ENCODE assay signal across 8 mouse cellular contexts in the genomic region with DNA sequence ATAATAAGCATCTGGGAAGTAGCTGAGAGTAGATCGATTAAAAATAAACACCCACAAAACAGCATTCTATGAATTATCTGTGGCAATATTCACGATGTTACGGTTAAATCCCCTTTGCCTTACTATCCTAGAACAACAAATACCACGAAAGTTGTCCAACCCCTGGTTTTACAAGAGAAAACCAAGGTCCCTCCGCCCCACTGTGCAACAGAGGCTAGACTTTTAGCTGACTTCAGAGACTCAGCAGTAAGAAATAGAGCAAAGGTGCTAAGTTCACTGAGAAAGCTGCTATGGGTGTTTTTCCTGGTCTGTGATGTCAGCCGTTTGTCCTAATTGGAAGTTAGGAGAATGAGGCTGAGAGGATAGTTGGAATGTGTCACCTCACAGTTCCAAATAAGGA. TPM values are rescaled to one million over a fixed set of nuclear protein-coding genes. Genes with fewer than 3 reads are reported as not detected.
A peak's percentile ranks its signal among the peaks of the same experiment; 100 is the strongest.
DNase-seq lines count a peak whose midpoint lies in the region; ATAC-seq lines count a peak whose summit lies in the region.

No protein-coding gene starts in this region.

- no peak overlapping the region for H3K9ac ChIP-seq in limb, embryonic 12.5 days (replicated peaks)
- H3K9ac ChIP-seq in stomach, embryonic 15.5 days = no peak overlapping the region

- H3K4me1 ChIP-seq in limb, embryonic 12.5 days (replicated peaks) = peaks cover 16% of the 10 kb centered on the region
- H3K4me1 ChIP-seq in stomach, embryonic 15.5 days = peaks cover 7% of the 10 kb centered on the region; the same call in 1 of the 2 replicates

- H3K27me3 ChIP-seq in limb, embryonic 12.5 days = peaks cover 31% of the 10 kb centered on the region
- no peaks in the 10 kb centered on the region for H3K27me3 ChIP-seq in stomach, embryonic 15.5 days (replicated peaks)

- H3K4me3 ChIP-seq in limb, embryonic 12.5 days (replicated peaks) = peak overlapping the region; percentile 50
- peak overlapping the region; percentile 57 for H3K4me3 ChIP-seq in stomach, embryonic 15.5 days (replicated peaks)

- no peaks in the 10 kb centered on the region for H3K9me3 ChIP-seq in limb, embryonic 12.5 days
- no peaks in the 10 kb centered on the region for H3K9me3 ChIP-seq in stomach, embryonic 15.5 days

- no peak for ATAC-seq in limb, embryonic 12.5 days (ENCODE audit: insufficient number of reproducible peaks, insufficient read depth, low FRiP score, low TSS enrichment, low read depth)
- ATAC-seq in stomach, embryonic 15.5 days (ENCODE audit: insufficient read depth, low FRiP score, low read depth) = no peak

- peaks cover 8% of the 10 kb centered on the region; the same call in 1 of the 2 replicates for H3K36me3 ChIP-seq in limb, embryonic 12.5 days
- H3K36me3 ChIP-seq in stomach, embryonic 15.5 days = no peaks in the 10 kb centered on the region

- peak overlapping the region; percentile 82; the same call in 1 of the 2 replicates for H3K27ac ChIP-seq in limb, embryonic 12.5 days
- H3K27ac ChIP-seq in stomach, embryonic 15.5 days = peak overlapping the region; percentile 80

- DNase-seq in adrenal gland, postnatal 10 days = peak; percentile 35
- no peak for DNase-seq in adrenal gland, postnatal 25 days
- DNase-seq in retina, embryonic 14.5 days (ENCODE audit: low spot score) = peak; percentile 13
- DNase-seq in retina, postnatal 1 day = no peak
- DNase-seq in right cerebral cortex, postnatal 4 days = no peak
- no peak for DNase-seq in frontal cortex, postnatal 10 days (ENCODE audit: low spot score in 2 of 2)

- peak overlapping the region; percentile 78 for H3K4me2 ChIP-seq in limb, embryonic 12.5 days
- peak overlapping the region; percentile 80 for H3K4me2 ChIP-seq in stomach, embryonic 15.5 days

- WGBS in limb, embryonic 12.5 days = 54% methylated on average over 6 of the region's 6 CpGs
- WGBS in stomach, embryonic 15.5 days = 46% methylated on average over 6 of the region's 6 CpGs

RNA-seq across cellular contexts. Expression of gene Apobr, which starts 1.0 kb away (rescaled TPM):
- total RNA-seq in adrenal gland, postnatal 10 days (2021) = 1 to 10 TPM; 2.1 to 2.2 TPM
- 1.4 and 3.2 TPM in 2 replicates for total RNA-seq in adrenal gland, postnatal 25 days (2021)
- 0.56 and 0.90 TPM in 2 replicates for polyA plus RNA-seq in limb, embryonic 12.5 days (2016; fragmentation: Nextera tagmentation; extraction: Ambion mirVana)
- polyA plus RNA-seq in stomach, embryonic 15.5 days (2015; fragmentation: Nextera tagmentation; extraction: Ambion mirVana) = 1.2 and 1.3 TPM in 2 replicates

RNA-seq across cellular contexts. Expression of gene Cln3, which starts 1.9 kb away (rescaled TPM):
- total RNA-seq in adrenal gland, postnatal 10 days (2021) = 10 to 100 TPM; 26.1 to 36.1 TPM
- 31.7 and 42.7 TPM in 2 replicates for total RNA-seq in adrenal gland, postnatal 25 days (2021)
- 34.0 TPM in 2 replicates for polyA plus RNA-seq in limb, embryonic 12.5 days (2016; fragmentation: Nextera tagmentation; extraction: Ambion mirVana)
- 30.4 and 33.1 TPM in 2 replicates for polyA plus RNA-seq in stomach, embryonic 15.5 days (2015; fragmentation: Nextera tagmentation; extraction: Ambion mirVana)

RNA-seq across cellular contexts. Expression of gene Il27, which starts 11.0 kb away (rescaled TPM):
- not detected for total RNA-seq in adrenal gland, postnatal 10 days (2021)
- not detected in 2 replicates for total RNA-seq in adrenal gland, postnatal 25 days (2021)
- polyA plus RNA-seq in limb, embryonic 12.5 days (2016; fragmentation: Nextera tagmentation; extraction: Ambion mirVana) = not detected in 2 replicates
- 0.13 and 0.26 TPM in 2 replicates for polyA plus RNA-seq in stomach, embryonic 15.5 days (2015; fragmentation: Nextera tagmentation; extraction: Ambion mirVana)

RNA-seq across cellular contexts. Expression of gene Eif3c, which starts 17.6 kb away (rescaled TPM):
- total RNA-seq in adrenal gland, postnatal 10 days (2021) = 100 to 1,000 TPM; 214 to 223 TPM
- 256 and 282 TPM in 2 replicates for total RNA-seq in adrenal gland, postnatal 25 days (2021)
- polyA plus RNA-seq in limb, embryonic 12.5 days (2016; fragmentation: Nextera tagmentation; extraction: Ambion mirVana) = 202 and 205 TPM in 2 replicates
- 188 and 196 TPM in 2 replicates for polyA plus RNA-seq in stomach, embryonic 15.5 days (2015; fragmentation: Nextera tagmentation; extraction: Ambion mirVana)

RNA-seq across cellular contexts. Expression of gene Nupr1, which starts 46.9 kb away (rescaled TPM):
- total RNA-seq in adrenal gland, postnatal 10 days (2021) = 10 to 100 TPM; 14.9 to 19.9 TPM
- 12.1 and 20.7 TPM in 2 replicates for total RNA-seq in adrenal gland, postnatal 25 days (2021)
- polyA plus RNA-seq in limb, embryonic 12.5 days (2016; fragmentation: Nextera tagmentation; extraction: Ambion mirVana) = 0.28 TPM in 1 of 2 replicates, not detected in the other
- 156 and 197 TPM in 2 replicates for polyA plus RNA-seq in stomach, embryonic 15.5 days (2015; fragmentation: Nextera tagmentation; extraction: Ambion mirVana)

Comparison
In these comparisons a context has a peak if more than half of its experiments do, and no peak if none do; other contexts are left out.
1. DNase-seq: peak in adrenal gland, postnatal 10 days (single experiment) and retina, embryonic 14.5 days (single experiment); none in adrenal gland, postnatal 25 days (single experiment), retina, postnatal 1 day (single experiment), right cerebral cortex, postnatal 4 days (single experiment) and frontal cortex, postnatal 10 days (0 of 2).